9 mouse cellular contexts compared by ENCODE assay signal in genomic region chr8:70718297-70718696, GRCm38 (mm10). TPM values are rescaled to one million over a fixed set of nuclear protein-coding genes. Genes with fewer than 3 reads are reported as not detected.
A peak's percentile ranks its signal among the peaks of the same experiment; 100 is the strongest.
DNase-seq lines count a peak whose midpoint lies in the region; ATAC-seq and TF ChIP-seq lines count a peak whose summit lies in the region.
"Had no signal": no experiment of that assay in that cellular context is flagged by ENCODE, and none has a peak within 500 bp of the region (broad histone marks: within the 10 kb centered on the region; RNA-seq: fewer than 3 reads in every experiment).

Gene Gm3336 (plus strand): TSS chr8:70718543.

- no peak within 1 kb of the TSS for H3K4me2 ChIP-seq in forebrain, embryonic 11.5 days (ENCODE audit: low read depth, low read length, severe bottlenecking)
- no peak within 1 kb of the TSS for H3K4me2 ChIP-seq in neural tube, embryonic 13.5 days
- H3K4me2 ChIP-seq: embryonic facial prominence, embryonic 12.5 days had no signal

- no peaks in the 10 kb centered on the region for H3K27me3 ChIP-seq in forebrain, embryonic 11.5 days (ENCODE audit: control insufficient read depth, insufficient read depth, low read length)
- peaks cover 17% of the 10 kb centered on the region; the same call in 1 of the 2 replicates for H3K27me3 ChIP-seq in neural tube, embryonic 13.5 days
- H3K27me3 ChIP-seq in thymus, adult 2 months (ENCODE audit: control insufficient read depth, insufficient read depth, low read length), result no peaks in the 10 kb centered on the region

- H3K4me3 ChIP-seq in forebrain, embryonic 11.5 days (ENCODE audit: low read depth, low read length), result no peak within 1 kb of the TSS
- no peak within 1 kb of the TSS for H3K4me3 ChIP-seq in neural tube, embryonic 13.5 days
- H3K4me3 ChIP-seq in thymus, adult 2 months (ENCODE audit: control insufficient read depth, insufficient read depth, low read length), result no peak within 1 kb of the TSS
- H3K4me3 ChIP-seq: embryonic facial prominence, embryonic 12.5 days had no signal

- peak; percentile 66 for DNase-seq in layer of hippocampus, adult 11-12 months (ENCODE audit: low spot score)
- DNase-seq in layer of hippocampus, adult 8-10 months (ENCODE audit: low spot score in 2 of 2), result no peak
- DNase-seq in adrenal gland, postnatal 36 days, result peak; percentile 62 to 76
- DNase-seq in forebrain, embryonic 11.5 days (ENCODE audit: low spot score), result peak; percentile 80
- peak; percentile 63 to 74 for DNase-seq in kidney, adult 8-10 months
- DNase-seq in lung, adult 18-20 months, result peak; percentile 68 to 75
- DNase-seq in thymus, adult 2 months, result peak; percentile 85

- peak; percentile 45; the same call in 1 of the 2 replicates for ATAC-seq in forebrain, embryonic 11.5 days (replicated peaks; ENCODE audit: low FRiP score)
- peak; percentile 12; the same call in 1 of the 2 replicates for ATAC-seq in neural tube, embryonic 13.5 days (ENCODE audit: low read depth)

- H3K36me3 ChIP-seq in forebrain, embryonic 11.5 days (ENCODE audit: control insufficient read depth, insufficient read depth, low read length), result no peaks in the 10 kb centered on the region
- H3K36me3 ChIP-seq in neural tube, embryonic 13.5 days, result no peaks in the 10 kb centered on the region
- H3K36me3 ChIP-seq in thymus, adult 2 months (ENCODE audit: control insufficient read depth, insufficient read depth, low read length), result no peaks in the 10 kb centered on the region
- H3K36me3 ChIP-seq: embryonic facial prominence, embryonic 12.5 days had no signal

- no peaks in the 10 kb centered on the region for H3K9me3 ChIP-seq in forebrain, embryonic 11.5 days (ENCODE audit: control insufficient read depth, low read length)
- H3K9me3 ChIP-seq in neural tube, embryonic 13.5 days, result no peaks in the 10 kb centered on the region
- H3K9me3 ChIP-seq: embryonic facial prominence, embryonic 12.5 days had no signal

- WGBS in forebrain, embryonic 11.5 days, result 1% methylated on average over 19 of the region's 19 CpGs
- 4% methylated on average over 19 of the region's 19 CpGs for WGBS in neural tube, embryonic 13.5 days
- WGBS in thymus, adult 2 months, result 2% methylated on average over 19 of the region's 19 CpGs

- TF ChIP-seq POLR2A in thymus, adult 2 months (IDR thresholded peaks at IDR 0.05; ENCODE audit: control insufficient read depth, extremely low read depth, insufficient read depth, low read length, poor library complexity), result no peak

- no peak within 1 kb of the TSS for H3K27ac ChIP-seq in forebrain, embryonic 11.5 days (ENCODE audit: low read depth, low read length)
- H3K27ac ChIP-seq in neural tube, embryonic 13.5 days (replicated peaks), result no peak within 1 kb of the TSS
- no peak within 1 kb of the TSS for H3K27ac ChIP-seq in thymus, adult 2 months (ENCODE audit: control insufficient read depth, insufficient read depth, low read length)
- H3K27ac ChIP-seq: embryonic facial prominence, embryonic 12.5 days had no signal

- TF ChIP-seq CTCF in thymus, adult 2 months (IDR thresholded peaks at IDR 0.05; ENCODE audit: borderline replicate concordance, control insufficient read depth, extremely low read depth, insufficient read depth, low read length, poor library complexity), result peak; percentile 97

- H3K9ac ChIP-seq in forebrain, embryonic 11.5 days (ENCODE audit: low read length), result no peak within 1 kb of the TSS; the same call in 1 of the 2 replicates
- peak within 1 kb of the TSS; percentile 31; the same call in 1 of the 2 replicates for H3K9ac ChIP-seq in neural tube, embryonic 13.5 days
- H3K9ac ChIP-seq: embryonic facial prominence, embryonic 12.5 days had no signal

- H3K4me1 ChIP-seq in forebrain, embryonic 11.5 days (replicated peaks; ENCODE audit: control insufficient read depth, insufficient read depth, low read length), result no peaks in the 10 kb centered on the region
- peaks cover 2% of the 10 kb centered on the region; the same call in 1 of the 2 replicates for H3K4me1 ChIP-seq in neural tube, embryonic 13.5 days (replicated peaks)
- H3K4me1 ChIP-seq in thymus, adult 2 months (replicated peaks; ENCODE audit: control insufficient read depth, insufficient read depth, low read length), result no peaks in the 10 kb centered on the region
- H3K4me1 ChIP-seq: embryonic facial prominence, embryonic 12.5 days had no signal

RNA-seq across cellular contexts. Expression of gene Gm3336, which starts in this region (rescaled TPM):
- total RNA-seq in layer of hippocampus, adult 8-10 months (2022), result not detected
- total RNA-seq in adrenal gland, postnatal 36 days (2021), result not detected
- not detected in 2 replicates for polyA plus RNA-seq in forebrain, embryonic 11.5 days (2014; fragmentation: Nextera tagmentation; extraction: Ambion mirVana)
- polyA plus RNA-seq in neural tube, embryonic 13.5 days (2015; fragmentation: Nextera tagmentation; extraction: Ambion mirVana), result not detected in 2 replicates
- polyA plus RNA-seq in thymus, adult 2 months (2012; rRNA removed), result 0.48 and 0.50 TPM in 2 replicates
- polyA plus RNA-seq: embryonic facial prominence, embryonic 12.5 days had no signal

Comparison
In these comparisons a context has a peak if more than half of its experiments do, and no peak if none do; other contexts are left out.
1. DNase-seq: peak in layer of hippocampus, adult 11-12 months (single experiment), kidney, adult 8-10 months (2 of 2) and lung, adult 18-20 months (2 of 2); none in layer of hippocampus, adult 8-10 months (0 of 2).
2. Peak in DNase-seq in adrenal gland, postnatal 36 days; RNA of the gene not detected or under 1 TPM.
3. Peak in DNase-seq and ATAC-seq in forebrain, embryonic 11.5 days; RNA of the gene not detected or under 1 TPM.
4. Peak in ATAC-seq and H3K9ac ChIP-seq in neural tube, embryonic 13.5 days; RNA of the gene not detected or under 1 TPM.
5. Peak in DNase-seq in thymus, adult 2 months; RNA of the gene not detected or under 1 TPM.